Mouse (Mus musculus): ENCODE measurements around the gene Hectd4. TPM values are rescaled to one million over a fixed set of nuclear protein-coding genes. Genes with fewer than 3 reads are reported as not detected.

Gene Hectd4
- total and polyA plus RNA-seq, 3 experiments, result 9.8 to 23.1 (median 22.6) TPM

DNA sequence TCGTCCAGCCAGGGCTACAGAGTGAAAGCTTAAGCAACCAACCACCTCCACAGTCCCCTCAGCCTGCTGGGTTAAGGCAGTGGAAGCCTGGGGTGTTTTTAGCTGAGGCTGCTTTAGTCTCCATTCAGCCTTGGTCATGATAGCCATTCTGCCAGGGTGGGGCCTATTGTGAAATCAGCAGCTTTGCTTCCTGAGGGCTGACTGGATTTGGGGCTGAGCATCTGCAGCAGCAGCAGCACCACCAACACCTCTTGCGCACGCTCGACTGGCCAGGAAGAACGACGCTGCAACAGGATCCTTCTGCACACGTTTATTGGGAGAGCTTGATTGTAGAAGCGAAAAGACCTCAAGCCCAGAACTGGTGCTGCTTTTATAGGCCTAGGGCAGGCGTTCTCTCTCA, 63.0 kb downstream of the Hectd4 start:
- Histone ChIP-seq H3K9ac (ENCODE audit: low read depth, low read length) (no peak overlapping the region), H3K27ac (no peak overlapping the region), H3K4me1 (ENCODE audit: control insufficient read depth, insufficient read depth, low read length) (no peaks in the 10 kb centered on the region), H3K27me3 (ENCODE audit: control insufficient read depth, insufficient read depth, low read length) (no peaks in the 10 kb centered on the region), H3K79me2 (replicated peaks; ENCODE audit: control insufficient read depth, insufficient read depth, low read length) (no peaks in the 10 kb centered on the region), H3K4me3 (no peak overlapping the region), H3K36me3 (ENCODE audit: control insufficient read depth, insufficient read depth, low read length) (no peaks in the 10 kb centered on the region)
- DNase-seq, result no peak
- TF ChIP-seq CTCF (IDR thresholded peaks at IDR 0.05), result no peak
- TF ChIP-seq EP300 (IDR thresholded peaks at IDR 0.05; ENCODE audit: insufficient read depth, low read depth, low read length), result no peak
- TF ChIP-seq POLR2A (IDR thresholded peaks at IDR 0.05; ENCODE audit: insufficient read depth, low read depth, low read length), result no peak
- WGBS, result 97% methylated on average over 9 of the region's 9 CpGs
- intact Hi-C loops (cut with DNase I), result no loop called here

DNA sequence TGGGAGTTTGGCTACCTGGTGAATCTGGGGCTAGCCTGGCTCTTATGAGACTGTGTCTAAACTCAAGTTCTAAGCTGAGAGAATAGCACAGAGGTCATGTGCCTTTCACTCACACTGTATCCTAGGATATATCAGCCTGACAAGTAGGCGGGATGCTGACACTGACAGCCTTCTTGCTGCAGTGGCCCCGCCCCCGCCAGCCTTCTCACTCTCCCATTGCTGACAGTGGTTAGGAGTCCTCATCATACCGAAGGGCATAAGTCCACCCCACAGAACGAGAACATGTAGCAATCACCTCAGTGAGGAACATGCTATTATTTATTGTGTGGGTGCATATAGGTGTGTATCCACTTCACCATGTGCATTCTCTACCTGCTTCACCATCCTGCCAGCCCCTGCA, 64.8 kb downstream of the Hectd4 start:
- H3K9ac ChIP-seq (ENCODE audit: low read depth, low read length), result no peak overlapping the region
- intact Hi-C loops (cut with DNase I), result no loop called here
- no peaks in the 10 kb centered on the region for H3K27me3 ChIP-seq (ENCODE audit: control insufficient read depth, insufficient read depth, low read length)
- H3K4me3 ChIP-seq, result no peak overlapping the region
- 70% methylated on average over 5 of the region's 5 CpGs for WGBS
- DNase-seq, result no peak
- H3K27ac ChIP-seq, result no peak overlapping the region
- no peaks in the 10 kb centered on the region for H3K36me3 ChIP-seq (ENCODE audit: control insufficient read depth, insufficient read depth, low read length)
- no peaks in the 10 kb centered on the region for H3K4me1 ChIP-seq (ENCODE audit: control insufficient read depth, insufficient read depth, low read length)
- TF ChIP-seq CTCF (IDR thresholded peaks at IDR 0.05) (no peak), POLR2A (IDR thresholded peaks at IDR 0.05; ENCODE audit: insufficient read depth, low read depth, low read length) (no peak)
- no peaks in the 10 kb centered on the region for H3K79me2 ChIP-seq (replicated peaks; ENCODE audit: control insufficient read depth, insufficient read depth, low read length)

- DNase-seq, result no peak
- H3K9ac ChIP-seq (ENCODE audit: low read depth, low read length), result no peak overlapping the region
- WGBS, result 92% methylated on average over 2 of the region's 2 CpGs
- H3K36me3 ChIP-seq (ENCODE audit: control insufficient read depth, insufficient read depth, low read length), result no peaks in the 10 kb centered on the region
- H3K4me1 ChIP-seq (ENCODE audit: control insufficient read depth, insufficient read depth, low read length), result no peaks in the 10 kb centered on the region
- TF ChIP-seq CTCF (IDR thresholded peaks at IDR 0.05), result no peak
- no peak for TF ChIP-seq POLR2A (IDR thresholded peaks at IDR 0.05; ENCODE audit: insufficient read depth, low read depth, low read length)
- TF ChIP-seq EP300 (IDR thresholded peaks at IDR 0.05; ENCODE audit: insufficient read depth, low read depth, low read length), result no peak
- no peak overlapping the region for H3K27ac ChIP-seq
- intact Hi-C loops (cut with DNase I), result no loop called here
- H3K79me2 ChIP-seq (replicated peaks; ENCODE audit: control insufficient read depth, insufficient read depth, low read length), result no peaks in the 10 kb centered on the region
- H3K27me3 ChIP-seq (ENCODE audit: control insufficient read depth, insufficient read depth, low read length), result no peaks in the 10 kb centered on the region
- no peak overlapping the region for H3K4me3 ChIP-seq
Observed at GRCm38 (mm10) chr5:121287213-121287612, 67.2 kb downstream of the Hectd4 start.

GRCm38 (mm10) chr5:121290289-121290688, 70.3 kb downstream of the Hectd4 start:
- no peak for DNase-seq
- TF ChIP-seq POLR2A (IDR thresholded peaks at IDR 0.05; ENCODE audit: insufficient read depth, low read depth, low read length), result no peak
- TF ChIP-seq CTCF (IDR thresholded peaks at IDR 0.05), result no peak
- TF ChIP-seq EP300 (IDR thresholded peaks at IDR 0.05; ENCODE audit: insufficient read depth, low read depth, low read length), result no peak
- H3K36me3 ChIP-seq (ENCODE audit: control insufficient read depth, insufficient read depth, low read length), result no peaks in the 10 kb centered on the region
- no peak overlapping the region for H3K27ac ChIP-seq
- intact Hi-C loops (cut with DNase I), result no loop called here
- no peaks in the 10 kb centered on the region for H3K79me2 ChIP-seq (replicated peaks; ENCODE audit: control insufficient read depth, insufficient read depth, low read length)
- 94% methylated on average over 3 of the region's 3 CpGs for WGBS
- no peaks in the 10 kb centered on the region for H3K4me1 ChIP-seq (ENCODE audit: control insufficient read depth, insufficient read depth, low read length)
- no peaks in the 10 kb centered on the region for H3K27me3 ChIP-seq (ENCODE audit: control insufficient read depth, insufficient read depth, low read length)
- no peak overlapping the region for H3K4me3 ChIP-seq
- no peak overlapping the region for H3K9ac ChIP-seq (ENCODE audit: low read depth, low read length)

GRCm38 (mm10) chr5:121292309-121293165, 72.5 kb downstream of the Hectd4 start:
- intact Hi-C loops (cut with DNase I), result no loop called here
- H3K9ac ChIP-seq (ENCODE audit: low read depth, low read length), result no peak overlapping the region
- no peaks in the 10 kb centered on the region for H3K79me2 ChIP-seq (replicated peaks; ENCODE audit: control insufficient read depth, insufficient read depth, low read length)
- no peaks in the 10 kb centered on the region for H3K36me3 ChIP-seq (ENCODE audit: control insufficient read depth, insufficient read depth, low read length)
- TF ChIP-seq CTCF (IDR thresholded peaks at IDR 0.05) (no peak), EP300 (IDR thresholded peaks at IDR 0.05; ENCODE audit: insufficient read depth, low read depth, low read length) (no peak), POLR2A (IDR thresholded peaks at IDR 0.05; ENCODE audit: insufficient read depth, low read depth, low read length) (no peak)
- no peak overlapping the region for H3K27ac ChIP-seq
- WGBS, result 73% methylated on average over 16 of the region's 16 CpGs
- H3K27me3 ChIP-seq (ENCODE audit: control insufficient read depth, insufficient read depth, low read length), result no peaks in the 10 kb centered on the region
- no peak for DNase-seq
- no peaks in the 10 kb centered on the region for H3K4me1 ChIP-seq (ENCODE audit: control insufficient read depth, insufficient read depth, low read length)
- H3K4me3 ChIP-seq, result no peak overlapping the region

- 92% methylated on average over 7 of the region's 7 CpGs for WGBS
- DNase-seq, result no peak
- no peaks in the 10 kb centered on the region for H3K36me3 ChIP-seq (ENCODE audit: control insufficient read depth, insufficient read depth, low read length)
Observed at GRCm38 (mm10) chr5:121305009-121305408, 85.0 kb downstream of the Hectd4 start.

More at GRCm38 (mm10) chr5:121305009-121305408, 85.0 kb downstream of the Hectd4 start:
- H3K4me3 ChIP-seq, result no peak overlapping the region
- H3K4me1 ChIP-seq (ENCODE audit: control insufficient read depth, insufficient read depth, low read length), result no peaks in the 10 kb centered on the region
- no peaks in the 10 kb centered on the region for H3K27me3 ChIP-seq (ENCODE audit: control insufficient read depth, insufficient read depth, low read length)
- TF ChIP-seq EP300 (IDR thresholded peaks at IDR 0.05; ENCODE audit: insufficient read depth, low read depth, low read length), result no peak
- TF ChIP-seq POLR2A (IDR thresholded peaks at IDR 0.05; ENCODE audit: insufficient read depth, low read depth, low read length), result no peak
- no peak for TF ChIP-seq CTCF (IDR thresholded peaks at IDR 0.05)
- no peak overlapping the region for H3K9ac ChIP-seq (ENCODE audit: low read depth, low read length)
- H3K27ac ChIP-seq, result no peak overlapping the region
- intact Hi-C loops (cut with DNase I), result no loop called here
- no peaks in the 10 kb centered on the region for H3K79me2 ChIP-seq (replicated peaks; ENCODE audit: control insufficient read depth, insufficient read depth, low read length)

All from heart, adult 2 months (tissue).